8 mouse cellular contexts compared by ENCODE assay signal in genomic region chr3:102735638-102736037, GRCm38 (mm10). TPM values are rescaled to one million over a fixed set of nuclear protein-coding genes. Genes with fewer than 3 reads are reported as not detected.
DNase-seq lines count a peak whose midpoint lies in the region; ATAC-seq lines count a peak whose summit lies in the region.

No protein-coding gene starts in this region.

- peak overlapping the region; percentile 92 for H3K4me2 ChIP-seq in lung, embryonic 15.5 days
- peak overlapping the region; percentile 85 for H3K4me2 ChIP-seq in forebrain, embryonic 12.5 days
- H3K4me2 ChIP-seq in neural tube, embryonic 15.5 days: peak overlapping the region; percentile 88

- WGBS in lung, embryonic 15.5 days: 56% methylated on average over 6 of the region's 6 CpGs
- 51% methylated on average over 6 of the region's 6 CpGs for WGBS in forebrain, embryonic 12.5 days
- WGBS in limb, embryonic 10.5 days: 60% methylated on average over 6 of the region's 6 CpGs
- WGBS in neural tube, embryonic 15.5 days: 43% methylated on average over 6 of the region's 6 CpGs

- H3K36me3 ChIP-seq in lung, embryonic 15.5 days: no peaks in the 10 kb centered on the region
- no peaks in the 10 kb centered on the region for H3K36me3 ChIP-seq in forebrain, embryonic 12.5 days (replicated peaks)
- no peaks in the 10 kb centered on the region for H3K36me3 ChIP-seq in limb, embryonic 10.5 days
- H3K36me3 ChIP-seq in neural tube, embryonic 15.5 days: no peaks in the 10 kb centered on the region

- no peaks in the 10 kb centered on the region for H3K27me3 ChIP-seq in lung, embryonic 15.5 days
- H3K27me3 ChIP-seq in forebrain, embryonic 12.5 days: peaks cover 16% of the 10 kb centered on the region; the same call in 1 of the 2 replicates
- 0 out of 2 replicates have a peak, but pooled peaks cover 6% of the 10 kb centered on the region for H3K27me3 ChIP-seq in limb, embryonic 10.5 days (ENCODE audit: low read depth, poor library complexity, severe bottlenecking)
- H3K27me3 ChIP-seq in neural tube, embryonic 15.5 days (replicated peaks): no peaks in the 10 kb centered on the region

- H3K4me3 ChIP-seq in lung, embryonic 15.5 days: peak overlapping the region; percentile 57
- H3K4me3 ChIP-seq in forebrain, embryonic 12.5 days (replicated peaks): peak overlapping the region; percentile 70
- H3K4me3 ChIP-seq in limb, embryonic 10.5 days: peak overlapping the region; percentile 88
- H3K4me3 ChIP-seq in neural tube, embryonic 15.5 days (replicated peaks): peak overlapping the region; percentile 78

- no peak for ATAC-seq in lung, embryonic 15.5 days (ENCODE audit: borderline replicate concordance, extremely low read depth, low FRiP score, low TSS enrichment)
- peak; percentile 33; the same call in 1 of the 2 replicates for ATAC-seq in forebrain, embryonic 12.5 days (ENCODE audit: low FRiP score)
- peak; percentile 23; the same call in 1 of the 2 replicates for ATAC-seq in neural tube, embryonic 15.5 days (ENCODE audit: low FRiP score)

- H3K27ac ChIP-seq in lung, embryonic 15.5 days: no peak overlapping the region
- no peak overlapping the region for H3K27ac ChIP-seq in forebrain, embryonic 12.5 days
- H3K27ac ChIP-seq in limb, embryonic 10.5 days: no peak overlapping the region
- peak overlapping the region; percentile 69; the same call in 1 of the 2 replicates for H3K27ac ChIP-seq in neural tube, embryonic 15.5 days (replicated peaks)

- H3K4me1 ChIP-seq in lung, embryonic 15.5 days: peaks cover 18% of the 10 kb centered on the region
- peaks cover 15% of the 10 kb centered on the region for H3K4me1 ChIP-seq in forebrain, embryonic 12.5 days
- peaks cover 27% of the 10 kb centered on the region for H3K4me1 ChIP-seq in limb, embryonic 10.5 days
- peaks cover 35% of the 10 kb centered on the region for H3K4me1 ChIP-seq in neural tube, embryonic 15.5 days

- no peak overlapping the region for H3K9ac ChIP-seq in lung, embryonic 15.5 days
- H3K9ac ChIP-seq in forebrain, embryonic 12.5 days: peak overlapping the region; percentile 76
- H3K9ac ChIP-seq in neural tube, embryonic 15.5 days (replicated peaks): peak overlapping the region; percentile 82

- H3K9me3 ChIP-seq in lung, embryonic 15.5 days: no peaks in the 10 kb centered on the region
- no peaks in the 10 kb centered on the region for H3K9me3 ChIP-seq in forebrain, embryonic 12.5 days
- H3K9me3 ChIP-seq in limb, embryonic 10.5 days (replicated peaks): no peaks in the 10 kb centered on the region
- H3K9me3 ChIP-seq in neural tube, embryonic 15.5 days (replicated peaks): no peaks in the 10 kb centered on the region

- no peak for DNase-seq in lung, postnatal 25 days (ENCODE audit: low spot score)
- no peak for DNase-seq in limb, embryonic 10.5 days (ENCODE audit: low spot score)
- no peak for DNase-seq in left cerebral cortex, adult 9 months (ENCODE audit: low spot score in 2 of 2)
- DNase-seq in layer of hippocampus, adult 9-10 months (ENCODE audit: low spot score): no peak
- no peak for DNase-seq in cerebellum, postnatal 4 days (ENCODE audit: low spot score in 2 of 2)

RNA-seq across cellular contexts. Expression of gene Tspan2, which starts 1.3 kb away (rescaled TPM):
- polyA plus RNA-seq in lung, embryonic 15.5 days (2015; fragmentation: Nextera tagmentation; extraction: Ambion mirVana): 14.5 and 15.6 TPM in 2 replicates
- 6.0 and 7.7 TPM in 2 replicates for polyA plus RNA-seq in forebrain, embryonic 12.5 days (2016; fragmentation: Nextera tagmentation; extraction: Ambion mirVana)
- polyA plus RNA-seq in limb, embryonic 10.5 days (2016; fragmentation: Nextera tagmentation; extraction: Ambion mirVana): 5.9 and 6.9 TPM in 2 replicates
- 15.9 and 19.8 TPM in 2 replicates for polyA plus RNA-seq in neural tube, embryonic 15.5 days (2015; fragmentation: Nextera tagmentation; extraction: Ambion mirVana)

RNA-seq across cellular contexts. Expression of gene Tshb, which starts 46.9 kb away (rescaled TPM):
- polyA plus RNA-seq in lung, embryonic 15.5 days (2015; fragmentation: Nextera tagmentation; extraction: Ambion mirVana): 0.09 and 0.30 TPM in 2 replicates
- 0.05 and 0.06 TPM in 2 replicates for polyA plus RNA-seq in forebrain, embryonic 12.5 days (2016; fragmentation: Nextera tagmentation; extraction: Ambion mirVana)
- 0.08 TPM in 1 of 2 replicates, not detected in the other for polyA plus RNA-seq in limb, embryonic 10.5 days (2016; fragmentation: Nextera tagmentation; extraction: Ambion mirVana)
- polyA plus RNA-seq in neural tube, embryonic 15.5 days (2015; fragmentation: Nextera tagmentation; extraction: Ambion mirVana): 0.14 and 0.17 TPM in 2 replicates
